Mouse (Mus musculus) spleen, adult 12 weeks (tissue): ENCODE measurements around the gene Kat7.

Experiments used
- DNase-seq: peaks from one replicate; pipeline ENCODE4 v3.0.0; 2022; ENCODE audit warnings: low spot score

Gene Kat7

GRCm38 (mm10) chr11:95231688-95232328 lies 78.2 kb downstream of the Kat7 start:
- DNase-seq = peak; percentile 42

- DNase-seq = no peak
These were observed 82.6 kb downstream of the Kat7 start for GRCm38 (mm10) chr11:95227467-95227866.

GRCm38 (mm10) chr11:95225448-95225847 lies 84.6 kb downstream of the Kat7 start:
- DNase-seq = no peak
